Mouse (Mus musculus) adrenal gland, adult 2 months (tissue): ENCODE measurements around the gene St6galnac3. TPM values are rescaled to one million over a fixed set of nuclear protein-coding genes. Genes with fewer than 3 reads are reported as not detected.

Experiments used
- DNase-seq: peaks from one replicate; pipeline ENCODE4 v3.0.0; 2021
- polyA plus RNA-seq: library from polyadenylated mRNA; depleted of rRNA; stranded (reverse); fragments of >200 nt; gene quantifications from 2 replicates; pipeline ENCODE4 v1.2.3, GENCODE M21; 2012
- total RNA-seq, 2 experiments: library from RNA; stranded (reverse); gene quantifications; 2 replicates each; pipeline ENCODE4 v1.2.3; 2021

St6galnac3 gene
- total and polyA plus RNA-seq, 3 experiments, result 0.40 to 16.9 (median 7.9) TPM

- no peak for DNase-seq
Observed at GRCm38 (mm10) chr3:153460173-153460572, 264.8 kb downstream of the St6galnac3 start.

- DNase-seq, result no peak
Observed at GRCm38 (mm10) chr3:153458593-153458992, 266.4 kb downstream of the St6galnac3 start.

GRCm38 (mm10) chr3:153457701-153458100 lies 267.3 kb downstream of the St6galnac3 start:
- no peak for DNase-seq

GRCm38 (mm10) chr3:153457203-153457602 lies 267.8 kb downstream of the St6galnac3 start:
- DNase-seq, result no peak

GRCm38 (mm10) chr3:153456227-153456626 lies 268.7 kb downstream of the St6galnac3 start:
- no peak for DNase-seq

- no peak for DNase-seq
Observed at GRCm38 (mm10) chr3:153453127-153454049, 271.6 kb downstream of the St6galnac3 start.

- DNase-seq, result no peak
Observed at GRCm38 (mm10) chr3:153452299-153452996, 272.5 kb downstream of the St6galnac3 start.

GRCm38 (mm10) chr3:153441329-153441728 lies 283.6 kb downstream of the St6galnac3 start:
- DNase-seq, result no peak

- peak; percentile 45 for DNase-seq
Observed at GRCm38 (mm10) chr3:153436076-153437021, 288.6 kb downstream of the St6galnac3 start.

GRCm38 (mm10) chr3:153433010-153433409 lies 292.0 kb downstream of the St6galnac3 start:
- DNase-seq, result no peak

- no peak for DNase-seq
Observed at GRCm38 (mm10) chr3:153432053-153432816, 292.7 kb downstream of the St6galnac3 start.

- no peak for DNase-seq
Observed at GRCm38 (mm10) chr3:153429840-153430239, 295.1 kb downstream of the St6galnac3 start.

GRCm38 (mm10) chr3:153421918-153422290 lies 303.1 kb downstream of the St6galnac3 start:
- DNase-seq, result no peak

GRCm38 (mm10) chr3:153421060-153421917 lies 303.7 kb downstream of the St6galnac3 start:
- DNase-seq, result peak; percentile 57

- DNase-seq, result no peak
Observed at GRCm38 (mm10) chr3:153419331-153419730, 305.6 kb downstream of the St6galnac3 start.

GRCm38 (mm10) chr3:153417001-153417400 lies 308.0 kb downstream of the St6galnac3 start:
- no peak for DNase-seq

GRCm38 (mm10) chr3:153416383-153416782 lies 308.6 kb downstream of the St6galnac3 start:
- no peak for DNase-seq

- peak; percentile 56 for DNase-seq
Observed at GRCm38 (mm10) chr3:153414132-153414531, 310.8 kb downstream of the St6galnac3 start.

- no peak for DNase-seq
Observed at GRCm38 (mm10) chr3:153409286-153409685, 315.7 kb downstream of the St6galnac3 start.

- no peak for DNase-seq
Observed at GRCm38 (mm10) chr3:153408361-153408760, 316.6 kb downstream of the St6galnac3 start.
